Mouse (Mus musculus): ENCODE data around the gene Syn2. TPM values are rescaled to one million over a fixed set of nuclear protein-coding genes. Genes with fewer than 3 reads are reported as not detected.

Syn2 gene
- polyA plus RNA-seq, 1 experiment from 2014 or later = 81.4 TPM

GRCm38 (mm10) chr6:115210187-115210586 lies 75.5 kb downstream of the Syn2 start:
- no peaks in the 10 kb centered on the region for H3K27me3 ChIP-seq (ENCODE audit: control insufficient read depth, insufficient read depth, low read length)
- no peak overlapping the region for H3K27ac ChIP-seq (ENCODE audit: low read depth, low read length)
- 91% methylated on average over 2 of the region's 2 CpGs for WGBS
- H3K4me1 ChIP-seq (ENCODE audit: control insufficient read depth, insufficient read depth, low read length) = no peaks in the 10 kb centered on the region
- H3K4me2 ChIP-seq (ENCODE audit: low read depth, low read length) = no peak overlapping the region
- no peaks in the 10 kb centered on the region for H3K9me3 ChIP-seq (ENCODE audit: control insufficient read depth, low read length)
- no peak for ATAC-seq (ENCODE audit: low read depth)
- no peak overlapping the region for H3K4me3 ChIP-seq (ENCODE audit: low read depth, low read length)
- H3K36me3 ChIP-seq (ENCODE audit: control insufficient read depth, insufficient read depth, low read length) = no peaks in the 10 kb centered on the region
- no peak overlapping the region for H3K9ac ChIP-seq (replicated peaks; ENCODE audit: low read depth, low read length)

GRCm38 (mm10) chr6:115210820-115211219 lies 76.1 kb downstream of the Syn2 start:
- Histone ChIP-seq H3K36me3 (ENCODE audit: control insufficient read depth, insufficient read depth, low read length) (no peaks in the 10 kb centered on the region), H3K27ac (ENCODE audit: low read depth, low read length) (no peak overlapping the region), H3K9me3 (ENCODE audit: control insufficient read depth, low read length) (no peaks in the 10 kb centered on the region), H3K4me1 (ENCODE audit: control insufficient read depth, insufficient read depth, low read length) (no peaks in the 10 kb centered on the region), H3K9ac (replicated peaks; ENCODE audit: low read depth, low read length) (no peak overlapping the region), H3K4me2 (ENCODE audit: low read depth, low read length) (no peak overlapping the region), H3K27me3 (ENCODE audit: control insufficient read depth, insufficient read depth, low read length) (no peaks in the 10 kb centered on the region), H3K4me3 (ENCODE audit: low read depth, low read length) (no peak overlapping the region)
- ATAC-seq (ENCODE audit: low read depth) = no peak
- 94% methylated on average over 3 of the region's 3 CpGs for WGBS

GRCm38 (mm10) chr6:115212132-115212903 lies 77.6 kb downstream of the Syn2 start:
- no peak overlapping the region for H3K9ac ChIP-seq (replicated peaks; ENCODE audit: low read depth, low read length)
- WGBS = 65% methylated on average over 5 of the region's 5 CpGs

GRCm38 (mm10) chr6:115213129-115213528 lies 78.4 kb downstream of the Syn2 start:
- Histone ChIP-seq H3K27me3 (ENCODE audit: control insufficient read depth, insufficient read depth, low read length) (no peaks in the 10 kb centered on the region), H3K27ac (ENCODE audit: low read depth, low read length) (no peak overlapping the region), H3K4me3 (ENCODE audit: low read depth, low read length) (no peak overlapping the region), H3K36me3 (ENCODE audit: control insufficient read depth, insufficient read depth, low read length) (no peaks in the 10 kb centered on the region), H3K4me1 (ENCODE audit: control insufficient read depth, insufficient read depth, low read length) (no peaks in the 10 kb centered on the region), H3K4me2 (ENCODE audit: low read depth, low read length) (no peak overlapping the region), H3K9me3 (ENCODE audit: control insufficient read depth, low read length) (no peaks in the 10 kb centered on the region), H3K9ac (replicated peaks; ENCODE audit: low read depth, low read length) (no peak overlapping the region)
- no peak for ATAC-seq (ENCODE audit: low read depth)
- 52% methylated on average over 5 of the region's 5 CpGs for WGBS

More at GRCm38 (mm10) chr6:115212132-115212903, 77.6 kb downstream of the Syn2 start:
- ATAC-seq (ENCODE audit: low read depth) = no peak
- Histone ChIP-seq H3K4me1 (ENCODE audit: control insufficient read depth, insufficient read depth, low read length) (no peaks in the 10 kb centered on the region), H3K4me3 (ENCODE audit: low read depth, low read length) (no peak overlapping the region), H3K27ac (ENCODE audit: low read depth, low read length) (no peak overlapping the region), H3K4me2 (ENCODE audit: low read depth, low read length) (no peak overlapping the region), H3K27me3 (ENCODE audit: control insufficient read depth, insufficient read depth, low read length) (no peaks in the 10 kb centered on the region), H3K9me3 (ENCODE audit: control insufficient read depth, low read length) (no peaks in the 10 kb centered on the region), H3K36me3 (ENCODE audit: control insufficient read depth, insufficient read depth, low read length) (no peaks in the 10 kb centered on the region)

GRCm38 (mm10) chr6:115221215-115221641 lies 86.5 kb downstream of the Syn2 start:
- Histone ChIP-seq H3K4me2 (ENCODE audit: low read depth, low read length) (no peak overlapping the region), H3K27me3 (ENCODE audit: control insufficient read depth, insufficient read depth, low read length) (no peaks in the 10 kb centered on the region), H3K9me3 (ENCODE audit: control insufficient read depth, low read length) (no peaks in the 10 kb centered on the region), H3K9ac (replicated peaks; ENCODE audit: low read depth, low read length) (no peak overlapping the region), H3K36me3 (ENCODE audit: control insufficient read depth, insufficient read depth, low read length) (no peaks in the 10 kb centered on the region), H3K27ac (ENCODE audit: low read depth, low read length) (no peak overlapping the region), H3K4me1 (ENCODE audit: control insufficient read depth, insufficient read depth, low read length) (no peaks in the 10 kb centered on the region), H3K4me3 (ENCODE audit: low read depth, low read length) (no peak overlapping the region)
- WGBS = 82% methylated on average over 8 of the region's 8 CpGs
- ATAC-seq (ENCODE audit: low read depth) = no peak

- Histone ChIP-seq H3K4me1 (ENCODE audit: control insufficient read depth, insufficient read depth, low read length) (no peaks in the 10 kb centered on the region), H3K9ac (replicated peaks; ENCODE audit: low read depth, low read length) (no peak overlapping the region), H3K4me3 (ENCODE audit: low read depth, low read length) (no peak overlapping the region), H3K27ac (ENCODE audit: low read depth, low read length) (no peak overlapping the region), H3K36me3 (ENCODE audit: control insufficient read depth, insufficient read depth, low read length) (no peaks in the 10 kb centered on the region), H3K4me2 (ENCODE audit: low read depth, low read length) (no peak overlapping the region), H3K9me3 (ENCODE audit: control insufficient read depth, low read length) (no peaks in the 10 kb centered on the region), H3K27me3 (ENCODE audit: control insufficient read depth, insufficient read depth, low read length) (no peaks in the 10 kb centered on the region)
- no peak for ATAC-seq (ENCODE audit: low read depth)
- 70% methylated on average over 3 of the region's 3 CpGs for WGBS
These were observed 90.8 kb downstream of the Syn2 start for GRCm38 (mm10) chr6:115225519-115225918.

GRCm38 (mm10) chr6:115227043-115227442 lies 92.3 kb downstream of the Syn2 start, which contains the start of gene Gm17482:
TSS of gene Gm17482 (plus strand) at chr6:115227343.
- Histone ChIP-seq H3K27me3 (ENCODE audit: control insufficient read depth, insufficient read depth, low read length) (no peaks in the 10 kb centered on the region), H3K36me3 (ENCODE audit: control insufficient read depth, insufficient read depth, low read length) (no peaks in the 10 kb centered on the region), H3K4me3 (ENCODE audit: low read depth, low read length) (no peak within 1 kb of the TSS), H3K9me3 (ENCODE audit: control insufficient read depth, low read length) (no peaks in the 10 kb centered on the region), H3K4me2 (ENCODE audit: low read depth, low read length) (no peak within 1 kb of the TSS), H3K9ac (replicated peaks; ENCODE audit: low read depth, low read length) (no peak within 1 kb of the TSS), H3K27ac (ENCODE audit: low read depth, low read length) (no peak within 1 kb of the TSS), H3K4me1 (ENCODE audit: control insufficient read depth, insufficient read depth, low read length) (no peaks in the 10 kb centered on the region)
- 69% methylated on average over 4 of the region's 4 CpGs for WGBS
- ATAC-seq (ENCODE audit: low read depth) = no peak; the same call in 1 of the 2 replicates

- no peaks in the 10 kb centered on the region for H3K36me3 ChIP-seq (ENCODE audit: control insufficient read depth, insufficient read depth, low read length)
- ATAC-seq (ENCODE audit: low read depth) = peak; percentile 70; the same call in 1 of the 2 replicates
- no peaks in the 10 kb centered on the region for H3K9me3 ChIP-seq (ENCODE audit: control insufficient read depth, low read length)
- H3K27ac ChIP-seq (ENCODE audit: low read depth, low read length) = no peak overlapping the region
- 9% methylated on average over 2 of the region's 2 CpGs for WGBS
- H3K4me1 ChIP-seq (ENCODE audit: control insufficient read depth, insufficient read depth, low read length) = no peaks in the 10 kb centered on the region
- H3K4me3 ChIP-seq (ENCODE audit: low read depth, low read length) = no peak overlapping the region
- H3K4me2 ChIP-seq (ENCODE audit: low read depth, low read length) = no peak overlapping the region
- no peak overlapping the region for H3K9ac ChIP-seq (replicated peaks; ENCODE audit: low read depth, low read length)
- no peaks in the 10 kb centered on the region for H3K27me3 ChIP-seq (ENCODE audit: control insufficient read depth, insufficient read depth, low read length)
These were observed 92.8 kb downstream of the Syn2 start for GRCm38 (mm10) chr6:115227529-115227928.

- H3K27me3 ChIP-seq (ENCODE audit: control insufficient read depth, insufficient read depth, low read length) = no peaks in the 10 kb centered on the region
- H3K4me2 ChIP-seq (ENCODE audit: low read depth, low read length) = no peak overlapping the region
- WGBS = 37% methylated on average over 3 of the region's 3 CpGs
- ATAC-seq (ENCODE audit: low read depth) = no peak
- no peaks in the 10 kb centered on the region for H3K36me3 ChIP-seq (ENCODE audit: control insufficient read depth, insufficient read depth, low read length)
- no peak overlapping the region for H3K9ac ChIP-seq (replicated peaks; ENCODE audit: low read depth, low read length)
- H3K27ac ChIP-seq (ENCODE audit: low read depth, low read length) = no peak overlapping the region
- no peaks in the 10 kb centered on the region for H3K4me1 ChIP-seq (ENCODE audit: control insufficient read depth, insufficient read depth, low read length)
- H3K9me3 ChIP-seq (ENCODE audit: control insufficient read depth, low read length) = no peaks in the 10 kb centered on the region
- H3K4me3 ChIP-seq (ENCODE audit: low read depth, low read length) = no peak overlapping the region
These were observed 95.9 kb downstream of the Syn2 start for GRCm38 (mm10) chr6:115230557-115230956.
